Mouse (Mus musculus) cortical plate, adult 2 months (tissue): ENCODE measurements around the gene Tmem35b.

Experiments used
- CTCF ChIP-seq: fragments of 200-500 bp; IDR thresholded peaks from 2 replicates; pipeline ENCODE4 v1.5.1; 2011; ENCODE audit warnings: mild to moderate bottlenecking, control low read depth, low read length; ENCODE audit not compliant: insufficient read depth; ENCODE audit errors: extremely low read depth
- POLR2A ChIP-seq: fragments of 200-500 bp; IDR thresholded peaks from 2 replicates; pipeline ENCODE4 v1.6.1; 2011; ENCODE audit warnings: mild to moderate bottlenecking, low read length, control low read depth; ENCODE audit not compliant: insufficient read depth; ENCODE audit errors: extremely low read depth

- no peak for TF ChIP-seq CTCF
- TF ChIP-seq POLR2A: no peak
Measured at GRCm38 (mm10) chr4:127124331-127124730, 840 bp downstream of the Tmem35b start.
